Mouse (Mus musculus) erythroblast, embryonic 14.5 days (primary cell): ENCODE results near the gene Arhgef2. TPM values are rescaled to one million over a fixed set of nuclear protein-coding genes. Genes with fewer than 3 reads are reported as not detected.

Experiments used
- H3K27me3 ChIP-seq: 2 replicates; pipeline ENCODE4 v1.6.1; 2012; ENCODE audit warnings: inconsistent platforms; ENCODE audit not compliant: control insufficient read depth
- H3K36me3 ChIP-seq: 2 replicates; pipeline ENCODE4 v1.6.1; 2012; ENCODE audit warnings: mild to moderate bottlenecking, inconsistent platforms; ENCODE audit not compliant: control insufficient read depth
- H3K4me1 ChIP-seq: 2 replicates; pipeline ENCODE4 v1.6.1; 2012; ENCODE audit warnings: inconsistent platforms; ENCODE audit not compliant: control insufficient read depth
- H3K4me3 ChIP-seq: replicated peaks from 2 replicates; pipeline ENCODE3; 2012; ENCODE audit warnings: moderate library complexity, mild to moderate bottlenecking, inconsistent platforms
- H3K9me3 ChIP-seq: 2 replicates; pipeline ENCODE4 v1.6.1; 2012; ENCODE audit warnings: low read length, inconsistent platforms, mixed read lengths; ENCODE audit not compliant: control insufficient read depth
- GATA1 ChIP-seq: IDR thresholded peaks from 2 replicates; pipeline ENCODE4 v1.6.1; 2012; ENCODE audit warnings: low read length, inconsistent platforms, mixed read lengths
- TAL1 ChIP-seq: IDR thresholded peaks from 3 replicates; pipeline ENCODE4 v1.6.1; 2012; ENCODE audit warnings: low read length, inconsistent platforms, mixed read lengths
- polyA plus RNA-seq: library from polyadenylated mRNA; stranded (reverse); fragments of >175 nt; gene quantifications from 2 replicates; pipeline ENCODE4 v1.2.3, GENCODE M21; 2012

Arhgef2 gene
- polyA plus RNA-seq, 1 experiment, result 0.13 TPM

DNA sequence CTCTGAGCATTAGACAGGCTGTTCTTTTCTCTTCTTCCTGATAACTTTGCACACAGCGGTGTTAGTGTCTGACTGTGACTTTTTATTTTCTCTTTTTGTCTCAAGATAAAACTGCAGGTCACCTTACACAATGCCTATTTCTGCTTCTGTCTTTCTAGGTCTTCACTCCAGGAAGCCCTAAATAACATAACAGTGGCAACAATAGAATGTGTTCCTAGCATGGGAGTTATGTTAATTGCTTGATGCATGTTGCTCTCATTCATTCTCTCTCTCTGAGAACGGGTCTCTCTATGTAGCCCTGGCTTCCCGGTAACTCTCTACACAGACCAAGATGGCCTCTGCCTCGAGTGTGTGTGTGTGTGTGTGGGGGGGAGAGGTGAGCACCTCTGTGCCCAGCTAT lies 3.3 kb upstream of the Arhgef2 start:
- no peaks in the 10 kb centered on the region for H3K27me3 ChIP-seq
- H3K4me1 ChIP-seq, result peaks cover 8% of the 10 kb centered on the region

GRCm38 (mm10) chr3:88603714-88604161 lies 2.0 kb upstream of the Arhgef2 start:
- Histone ChIP-seq H3K36me3 (no peaks in the 10 kb centered on the region), H3K27me3 (no peaks in the 10 kb centered on the region), H3K4me1 (peaks cover 15% of the 10 kb centered on the region), H3K4me3 (no peak overlapping the region), H3K9me3 (no peaks in the 10 kb centered on the region)
- TF ChIP-seq GATA1, result no peak
- TF ChIP-seq TAL1, result no peak

More for the DNA sequence above, 3.3 kb upstream of the Arhgef2 start:
- Histone ChIP-seq H3K4me3 (no peak overlapping the region), H3K36me3 (no peaks in the 10 kb centered on the region), H3K9me3 (no peaks in the 10 kb centered on the region)
- TF ChIP-seq TAL1 (no peak), GATA1 (no peak)

GRCm38 (mm10) chr3:88604863-88605262 lies 903 bp upstream of the Arhgef2 start:
- no peak for TF ChIP-seq TAL1
- TF ChIP-seq GATA1, result no peak
- Histone ChIP-seq H3K27me3 (no peaks in the 10 kb centered on the region), H3K4me3 (no peak overlapping the region), H3K36me3 (no peaks in the 10 kb centered on the region), H3K4me1 (peaks cover 15% of the 10 kb centered on the region), H3K9me3 (no peaks in the 10 kb centered on the region)

DNA sequence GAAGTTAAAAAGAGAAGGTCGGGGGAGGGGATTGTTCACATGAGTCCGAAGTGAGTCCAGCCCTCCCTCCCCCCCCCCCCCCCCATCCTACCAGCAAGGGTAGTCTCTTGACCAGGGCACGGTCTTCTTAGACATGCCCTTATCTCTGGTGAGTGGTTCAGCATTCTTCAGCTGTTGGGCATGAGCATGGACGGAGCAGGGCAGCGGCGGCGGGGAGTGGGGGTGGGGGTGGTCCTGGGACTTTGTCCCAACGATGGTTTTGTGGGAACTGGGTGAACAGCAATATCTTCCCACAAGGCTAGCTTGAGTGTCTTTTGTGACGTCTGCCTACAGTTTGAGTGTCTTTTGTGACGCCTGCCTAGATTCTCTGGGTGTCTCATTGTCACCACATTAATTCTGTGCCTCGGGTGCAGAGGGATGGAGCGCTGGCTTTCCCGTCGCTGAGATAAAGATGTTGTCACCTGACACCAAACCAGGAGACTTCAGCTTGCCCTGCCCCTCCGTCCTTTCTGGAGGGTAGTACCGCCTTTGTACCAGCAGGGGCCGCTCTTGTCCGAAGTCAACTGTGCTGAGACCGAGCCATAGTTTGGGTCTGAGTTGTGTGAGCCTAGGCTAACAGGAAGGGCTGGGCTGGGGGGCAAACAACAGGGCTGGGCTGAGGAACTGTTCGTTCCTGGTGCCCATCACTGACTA lies 1.4 kb downstream of the Arhgef2 start:
- Histone ChIP-seq H3K9me3 (no peaks in the 10 kb centered on the region), H3K4me1 (peaks cover 15% of the 10 kb centered on the region), H3K4me3 (no peak overlapping the region), H3K36me3 (no peaks in the 10 kb centered on the region), H3K27me3 (no peaks in the 10 kb centered on the region)
- TF ChIP-seq GATA1 (no peak), TAL1 (no peak)

GRCm38 (mm10) chr3:88607758-88608138 lies 2.0 kb downstream of the Arhgef2 start:
- no peaks in the 10 kb centered on the region for H3K36me3 ChIP-seq
- peaks cover 15% of the 10 kb centered on the region for H3K4me1 ChIP-seq
- no peak overlapping the region for H3K4me3 ChIP-seq
- no peaks in the 10 kb centered on the region for H3K9me3 ChIP-seq
- H3K27me3 ChIP-seq, result no peaks in the 10 kb centered on the region
- TF ChIP-seq TAL1, result no peak

- no peaks in the 10 kb centered on the region for H3K9me3 ChIP-seq
- TF ChIP-seq GATA1 (no peak), TAL1 (no peak)
- no peaks in the 10 kb centered on the region for H3K27me3 ChIP-seq
- H3K4me3 ChIP-seq, result no peak overlapping the region
- H3K4me1 ChIP-seq, result peaks cover 12% of the 10 kb centered on the region
- no peaks in the 10 kb centered on the region for H3K36me3 ChIP-seq
Observed at GRCm38 (mm10) chr3:88609066-88609465, 3.3 kb downstream of the Arhgef2 start.

DNA sequence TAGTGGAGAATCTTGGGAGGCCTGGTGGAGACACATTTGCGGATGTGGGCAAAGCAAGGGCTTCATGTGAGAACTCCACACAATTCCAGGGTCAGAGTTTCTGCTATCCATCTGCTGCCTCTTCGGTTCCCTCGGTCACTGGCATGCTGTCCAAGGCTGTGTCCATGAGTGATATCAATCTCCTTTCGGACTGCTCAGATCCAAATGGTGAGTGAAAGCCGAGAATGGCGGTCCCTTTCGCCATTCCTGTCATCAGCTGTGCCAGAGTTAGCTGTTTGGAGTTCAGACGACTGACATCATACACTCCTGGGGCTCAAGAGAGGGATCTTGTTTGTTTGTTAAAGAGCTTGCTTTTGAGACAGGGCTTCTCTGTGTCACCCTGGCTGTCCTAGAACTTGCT lies 8.7 kb downstream of the Arhgef2 start:
- no peaks in the 10 kb centered on the region for H3K27me3 ChIP-seq
- H3K4me1 ChIP-seq, result peaks cover 14% of the 10 kb centered on the region
- TF ChIP-seq TAL1 (no peak), GATA1 (no peak)
- no peaks in the 10 kb centered on the region for H3K9me3 ChIP-seq
- no peak overlapping the region for H3K4me3 ChIP-seq
- no peaks in the 10 kb centered on the region for H3K36me3 ChIP-seq

- TF ChIP-seq GATA1 (no peak), TAL1 (no peak)
- H3K27me3 ChIP-seq, result peaks cover 6% of the 10 kb centered on the region
- H3K9me3 ChIP-seq, result no peaks in the 10 kb centered on the region
- H3K36me3 ChIP-seq, result no peaks in the 10 kb centered on the region
- H3K4me3 ChIP-seq, result no peak overlapping the region
- peaks cover 20% of the 10 kb centered on the region for H3K4me1 ChIP-seq
Observed at GRCm38 (mm10) chr3:88615117-88615516, 9.4 kb downstream of the Arhgef2 start.

GRCm38 (mm10) chr3:88615902-88616391 lies 10.2 kb downstream of the Arhgef2 start:
- Histone ChIP-seq H3K4me1 (peaks cover 28% of the 10 kb centered on the region), H3K36me3 (no peaks in the 10 kb centered on the region), H3K27me3 (peaks cover 14% of the 10 kb centered on the region), H3K4me3 (no peak overlapping the region), H3K9me3 (no peaks in the 10 kb centered on the region)
- TF ChIP-seq TAL1 (no peak), GATA1 (no peak)

DNA sequence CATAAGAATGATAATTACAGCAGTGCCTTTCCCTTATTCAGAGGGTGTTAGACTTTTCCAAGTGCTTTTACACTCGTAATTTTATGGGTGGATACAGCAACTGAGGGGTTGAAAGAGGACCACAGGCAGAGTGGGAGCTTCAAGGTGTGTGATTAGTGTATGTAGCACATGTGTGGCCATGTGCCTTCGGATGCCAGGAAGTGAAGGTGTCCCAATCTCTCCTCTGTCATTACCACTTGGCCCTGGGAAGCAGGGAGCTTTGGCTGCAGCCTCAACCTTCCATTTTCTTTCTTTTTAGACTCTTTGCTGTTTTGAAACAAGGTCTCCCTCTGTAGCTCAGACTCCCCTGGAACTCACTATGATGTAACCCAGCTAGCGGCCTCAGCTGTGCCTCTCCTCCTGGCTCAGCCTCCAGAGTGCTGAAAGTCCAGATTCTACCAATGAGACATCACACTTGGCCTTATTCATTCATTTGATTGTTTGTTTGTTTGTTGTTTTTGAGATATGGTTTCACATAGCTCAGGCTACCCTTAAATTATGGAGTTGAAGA lies 11.3 kb downstream of the Arhgef2 start:
- H3K4me1 ChIP-seq, result peaks cover 39% of the 10 kb centered on the region
- no peaks in the 10 kb centered on the region for H3K36me3 ChIP-seq
- no peak overlapping the region for H3K4me3 ChIP-seq
- no peak for TF ChIP-seq TAL1
- TF ChIP-seq GATA1, result no peak
- H3K9me3 ChIP-seq, result no peaks in the 10 kb centered on the region
- peaks cover 25% of the 10 kb centered on the region for H3K27me3 ChIP-seq
